Mouse (Mus musculus) monocyte, adult 5-6 weeks (primary cell): ENCODE results near the gene Bcan. TPM values are rescaled to one million over a fixed set of nuclear protein-coding genes. Genes with fewer than 3 reads are reported as not detected.

Experiments
- ATAC-seq: fragments of 153-309, 156-312 bp; replicated peaks from 2 replicates; pipeline ENCODE4 v1.8.0; 2017; ENCODE audit warnings: mild to moderate bottlenecking; ENCODE audit not compliant: low TSS enrichment, insufficient number of reproducible peaks, severe bottlenecking, poor library complexity, low FRiP score
- total RNA-seq: library from RNA; stranded (forward); fragments of 200-1000, 200-491, 200-594 nt; gene quantifications from 3 replicates; pipeline ENCODE4 v1.2.3, GENCODE M21; 2017

Bcan gene
- total RNA-seq, 1 experiment from 2014 or later, result not detected

DNA sequence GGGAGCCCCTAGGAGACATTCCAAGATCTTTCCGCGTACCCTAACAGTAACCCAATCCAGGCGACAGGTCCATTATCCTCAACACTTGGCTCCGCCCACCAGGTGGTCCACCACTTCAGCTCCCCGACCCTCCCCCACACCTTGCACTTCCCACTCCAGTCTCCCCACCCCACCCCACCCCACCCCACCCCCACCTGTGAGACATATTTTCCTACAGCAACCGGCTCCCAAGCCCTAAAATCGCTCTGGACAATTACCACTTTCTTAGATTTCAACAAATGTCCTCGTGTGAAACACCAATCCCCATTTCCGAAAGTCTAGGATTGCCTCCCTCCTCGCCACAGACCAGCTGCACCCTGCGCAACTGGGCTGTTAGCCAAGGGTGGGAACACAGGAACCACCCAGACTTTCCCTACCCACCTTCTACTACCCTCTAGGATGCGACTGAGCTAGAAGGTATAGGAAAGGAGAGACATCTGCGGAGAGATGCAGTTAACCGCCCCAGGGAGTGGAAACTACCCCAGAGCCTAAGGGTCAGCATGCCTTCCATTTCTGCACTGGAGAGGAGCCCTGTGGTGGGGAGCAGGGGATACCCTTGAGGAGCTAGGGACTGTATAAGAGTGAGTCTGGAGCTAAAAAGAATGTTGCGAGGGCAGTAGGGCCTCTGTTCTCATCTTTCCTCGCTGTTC is 50.6 kb downstream of the Bcan start:
- ATAC-seq, result no peak

DNA sequence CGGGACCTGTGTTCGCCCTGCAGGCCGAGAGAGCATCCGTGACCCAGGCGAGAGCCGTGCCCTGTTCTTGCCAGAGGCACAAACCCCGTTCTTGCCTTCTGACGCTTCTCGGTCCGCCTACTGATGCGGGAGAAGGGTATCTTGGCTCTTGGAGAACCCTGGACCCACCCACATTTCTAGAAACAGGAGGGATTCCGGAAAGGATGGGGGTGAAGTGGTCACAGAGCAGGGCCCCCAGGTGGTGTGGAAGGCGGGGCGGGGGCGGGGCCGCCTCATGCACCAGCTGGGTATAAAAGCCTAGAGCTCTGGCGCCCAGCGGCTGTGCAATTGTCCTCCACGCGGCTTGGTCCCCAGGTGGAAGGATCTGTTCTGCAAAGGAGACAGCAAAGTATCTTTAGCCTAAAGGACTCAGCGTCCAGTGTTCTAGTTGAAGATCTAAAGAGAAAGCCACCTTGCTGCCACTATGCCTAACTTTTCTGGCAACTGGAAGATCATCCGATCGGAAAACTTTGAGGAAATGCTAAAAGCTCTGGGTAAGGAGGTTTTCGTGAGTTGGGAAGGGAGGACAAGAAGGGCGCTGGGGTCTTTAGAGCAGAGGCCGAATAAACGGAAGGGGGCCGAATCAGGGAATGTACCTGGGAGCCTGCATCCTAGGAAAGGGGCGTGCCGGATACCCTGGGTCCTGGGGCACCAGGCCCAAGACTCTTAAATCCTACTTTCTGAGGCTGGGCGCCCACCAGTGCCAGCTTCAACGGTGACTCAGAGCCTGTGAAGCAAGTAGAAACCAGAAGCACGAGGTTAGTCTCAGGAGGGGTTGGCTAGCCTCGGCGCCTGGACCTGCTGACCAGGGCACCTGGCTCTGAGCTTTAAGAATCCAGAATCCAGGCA is 51.4 kb downstream of the Bcan start, which contains the start of gene Crabp2:
Gene Crabp2 (plus strand): TSS at position 289 of the 888 bp plus-strand sequence.
- ATAC-seq, result no peak

DNA sequence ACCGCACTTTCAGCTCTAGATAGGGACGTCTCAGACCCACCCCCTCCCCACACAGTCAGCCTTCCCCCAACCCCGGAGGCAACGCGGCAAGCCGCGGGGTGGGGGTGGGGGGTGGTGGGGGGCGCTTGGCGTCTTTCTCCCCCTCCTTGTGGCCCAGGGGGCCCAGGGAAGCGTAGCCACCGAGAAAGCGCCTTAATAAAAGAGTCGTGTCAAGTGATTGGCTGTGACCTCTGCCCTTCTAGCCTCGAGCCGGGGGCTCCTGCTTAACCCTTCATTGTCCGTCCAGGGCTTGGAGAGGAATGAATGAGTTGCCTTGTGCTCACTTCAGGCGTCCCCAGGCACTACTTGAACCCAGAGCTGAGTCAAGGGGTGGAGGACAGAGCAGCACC is 52.2 kb downstream of the Bcan start:
- no peak for ATAC-seq

DNA sequence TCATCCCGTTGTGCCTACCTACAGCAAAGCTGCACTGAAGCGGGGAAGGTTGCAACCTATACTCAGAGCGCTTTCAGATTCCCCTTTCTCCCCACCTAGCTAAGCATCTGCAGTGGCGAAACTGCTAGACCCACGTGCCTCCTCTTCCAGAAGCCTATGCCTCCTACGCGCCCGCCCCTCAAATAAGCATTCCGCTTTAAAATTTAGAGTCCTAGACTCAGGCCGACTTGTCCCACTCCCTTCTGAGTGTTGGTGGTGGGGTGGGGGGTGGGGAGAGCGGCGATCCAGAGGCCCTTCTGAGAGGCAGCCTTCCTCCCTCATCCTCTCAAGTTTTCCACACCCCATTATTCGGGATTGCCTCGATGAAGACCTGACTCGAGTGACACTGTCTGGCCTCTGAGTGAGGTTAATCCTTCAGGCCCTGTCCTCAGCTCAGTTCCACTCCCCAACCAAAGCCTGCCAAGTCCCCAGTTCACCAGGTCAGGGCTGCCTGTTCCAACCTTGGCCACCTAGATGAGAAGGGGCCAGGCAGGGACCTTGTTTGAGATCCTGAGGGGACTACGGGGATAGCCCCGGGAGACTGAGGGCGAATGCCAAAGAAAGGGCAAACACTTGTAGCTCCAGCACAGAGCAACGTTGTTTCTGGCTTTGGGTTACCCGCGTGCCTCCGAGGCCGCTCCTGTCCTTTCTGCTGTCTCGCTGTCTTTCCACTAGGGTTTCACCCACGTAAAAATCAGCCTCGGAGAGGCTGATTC is 52.8 kb downstream of the Bcan start:
- ATAC-seq, result no peak

DNA sequence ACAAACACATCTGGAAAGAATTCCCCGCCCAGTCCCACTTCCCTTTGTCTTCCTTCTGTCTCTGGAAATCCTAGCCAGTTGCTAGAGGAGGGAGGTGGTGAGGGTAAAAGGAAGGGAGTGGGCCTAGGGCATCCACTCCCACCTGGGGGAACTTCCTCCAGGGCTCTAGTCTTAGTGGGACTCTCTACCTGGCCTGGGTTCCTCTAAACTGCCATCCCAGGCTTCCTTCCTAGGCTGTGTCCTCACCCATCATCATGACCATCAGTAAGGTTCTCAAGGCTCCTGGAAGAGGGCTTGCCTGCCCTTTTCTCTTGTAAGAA is 53.5 kb downstream of the Bcan start:
- ATAC-seq, result no peak

DNA sequence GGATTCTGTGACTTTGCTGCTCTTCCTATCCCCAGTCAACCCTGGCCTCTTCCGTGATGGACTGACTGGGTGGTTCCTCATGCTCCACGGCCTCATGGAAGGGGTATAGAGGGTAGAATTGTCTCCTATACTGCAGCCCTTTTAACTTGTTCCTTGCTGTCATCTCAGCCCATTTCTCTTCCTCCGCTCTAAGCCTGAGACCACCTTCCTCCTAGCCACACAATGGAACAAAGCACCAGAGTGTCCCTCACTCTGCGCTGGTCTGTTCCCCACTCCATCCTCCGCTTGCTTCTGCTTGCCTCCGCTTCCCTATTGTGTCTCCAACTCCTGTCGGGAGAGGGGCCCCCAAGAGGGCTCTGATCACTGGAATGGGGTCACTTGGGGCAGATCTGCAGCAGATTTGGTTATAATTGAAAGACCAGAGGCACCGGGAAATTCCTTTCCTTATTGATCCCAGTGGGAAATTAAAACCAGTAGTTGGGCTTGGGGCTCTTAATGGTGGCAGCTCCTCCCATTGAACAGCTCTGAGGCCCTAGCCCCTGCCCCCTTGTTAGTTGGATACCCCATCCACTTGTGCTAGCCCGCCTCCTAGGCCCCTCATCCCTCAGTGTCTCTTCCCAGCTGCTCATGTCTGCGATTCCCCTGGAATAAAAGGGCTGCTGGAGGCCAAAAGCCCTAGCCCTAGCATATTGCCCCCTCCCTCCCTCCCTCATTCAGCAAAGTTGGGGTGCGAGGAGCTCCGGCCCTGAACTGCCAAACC is 54.1 kb downstream of the Bcan start:
- ATAC-seq, result no peak

DNA sequence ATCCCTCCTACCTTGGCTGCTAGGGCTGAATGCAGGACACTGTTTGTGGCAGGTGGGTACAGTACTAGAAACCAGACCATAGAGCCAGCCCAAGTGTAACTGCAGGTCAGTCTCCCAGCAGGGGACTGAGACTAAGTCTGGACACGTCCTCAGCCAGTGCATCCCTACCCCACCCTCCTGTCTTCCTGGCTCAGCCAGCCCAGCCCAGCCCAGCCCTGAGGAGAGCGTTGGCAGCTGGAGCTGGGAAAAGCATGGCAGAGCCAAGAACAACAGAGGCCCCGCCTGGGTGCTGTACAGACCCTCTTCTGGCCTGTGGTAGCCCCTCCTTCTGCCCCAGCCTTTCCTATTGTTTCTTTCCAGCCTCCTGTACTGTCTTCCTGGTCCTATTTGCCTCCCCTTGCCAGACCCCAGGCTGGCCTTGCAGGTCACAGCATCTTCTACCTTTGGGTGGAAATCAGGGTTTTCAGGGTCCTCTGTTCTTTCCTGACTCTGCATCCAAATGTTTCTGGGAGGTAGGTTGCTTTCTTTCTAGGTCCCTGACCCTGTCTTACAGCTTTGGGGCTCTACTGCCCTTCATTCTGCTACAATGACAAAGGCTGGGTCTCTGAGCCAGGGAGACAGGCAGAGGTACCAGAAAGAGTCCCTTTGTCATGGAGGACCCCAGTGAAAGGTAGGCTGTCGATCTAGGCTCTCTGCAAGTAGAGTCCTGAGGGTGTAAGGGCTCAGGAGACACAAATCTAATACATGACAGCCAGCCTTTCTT is 55.0 kb downstream of the Bcan start:
- ATAC-seq, result no peak

DNA sequence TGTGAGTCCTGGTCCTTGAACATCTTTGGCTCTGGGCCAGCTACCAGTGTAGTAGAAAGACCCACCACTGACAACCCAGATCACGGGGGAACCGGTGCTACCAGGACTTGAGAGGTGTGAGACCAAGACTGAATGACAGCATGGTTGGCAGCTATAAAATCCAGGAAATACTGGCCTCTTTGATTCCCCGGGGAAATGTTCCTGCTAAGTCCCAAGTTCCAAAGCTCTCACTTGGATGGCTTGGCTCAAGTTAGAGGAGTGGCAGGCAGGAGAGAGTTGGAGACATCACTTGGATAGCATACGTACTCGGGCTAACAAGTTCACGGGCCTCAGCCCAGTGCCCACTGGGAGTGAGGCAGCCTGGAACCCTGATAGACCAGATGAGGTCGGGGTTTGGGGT is 56.4 kb downstream of the Bcan start:
- ATAC-seq, result no peak

DNA sequence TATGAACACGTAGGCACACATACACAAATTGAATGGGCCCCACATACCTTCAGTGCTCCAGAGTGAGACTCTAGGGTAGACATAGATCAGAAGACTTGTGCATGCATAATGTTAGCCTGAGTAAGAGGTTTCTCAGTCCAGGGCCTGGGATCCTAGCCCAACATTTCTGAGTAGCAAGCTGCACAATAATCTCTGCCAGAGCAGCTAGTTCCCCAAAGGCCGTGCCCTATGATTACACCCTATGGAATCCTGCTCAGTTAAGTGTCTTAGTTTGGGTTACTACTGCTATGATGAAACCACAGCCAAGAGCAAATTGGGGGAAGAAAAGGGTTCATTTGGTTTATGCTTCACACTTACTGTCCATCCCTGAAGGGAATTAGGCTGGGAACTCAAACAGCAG is 57.6 kb downstream of the Bcan start:
- ATAC-seq, result no peak

DNA sequence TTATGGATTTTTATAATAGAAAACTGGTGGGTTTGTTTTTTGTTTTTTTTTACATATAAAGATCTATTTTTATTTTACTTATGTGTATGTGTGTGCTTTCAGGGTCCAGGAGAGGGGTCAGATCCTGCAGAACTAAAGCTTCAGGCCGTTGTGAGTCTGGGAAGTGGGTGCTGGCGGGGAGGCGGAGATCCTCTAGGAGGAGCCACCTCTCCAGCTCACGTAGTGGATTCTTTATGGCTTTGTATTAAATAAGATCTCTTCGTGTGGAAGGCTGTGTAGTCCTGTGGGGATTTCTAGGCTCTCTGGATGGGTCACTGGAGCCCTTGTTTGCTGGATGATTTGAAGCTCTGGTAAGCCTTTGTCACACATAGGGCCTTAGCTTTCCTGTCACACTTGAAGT is 59.4 kb downstream of the Bcan start:
- no peak for ATAC-seq

Other genes starting within 250 kb of the Bcan start
- gene Ntrk1, start 205.1 kb downstream of the Bcan start, total RNA-seq, result 0.32 TPM in 1 of 3 replicates, not detected in the others
- gene Insrr, start 203.3 kb downstream of the Bcan start, total RNA-seq, result 0.21 to 0.49 TPM in 2 of 3 replicates, not detected in the other
- 6.5 to 33.3 TPM (median 10.7 TPM) in 3 replicates for gene Pear1, start 175.9 kb downstream of the Bcan start, total RNA-seq
- gene Sh2d2a, start 153.5 kb downstream of the Bcan start, total RNA-seq, result 64.0 to 201 TPM (median 71.7 TPM) in 3 replicates
- 18.4 to 35.5 TPM (median 22.3 TPM) in 3 replicates for gene Prcc, start 114.6 kb downstream of the Bcan start, total RNA-seq
- 64.5 to 128 TPM (median 77.2 TPM) in 3 replicates for gene Hdgf, start 93.9 kb downstream of the Bcan start, total RNA-seq
- gene Mrpl24, start 80.7 kb downstream of the Bcan start, total RNA-seq, result 149 to 161 TPM (median 154 TPM) in 3 replicates
- gene Isg20l2, start 69.9 kb downstream of the Bcan start, total RNA-seq, result 33.3 to 49.0 TPM (median 35.4 TPM) in 3 replicates
- gene Rrnad1, start 69.5 kb downstream of the Bcan start, total RNA-seq, result 12.9 to 20.5 TPM (median 16.9 TPM) in 3 replicates
- not detected in 3 replicates for gene Crabp2, start 51.6 kb downstream of the Bcan start, total RNA-seq
- gene Nes, start 29.2 kb downstream of the Bcan start, total RNA-seq, result 0.58 to 2.0 TPM (median 1.6 TPM) in 3 replicates
- not detected in 3 replicates for gene Hapln2, start 27.4 kb upstream of the Bcan start, total RNA-seq
- gene Gpatch4, start 42.9 kb upstream of the Bcan start, total RNA-seq, result 3.8 to 10.5 TPM (median 4.8 TPM) in 3 replicates
- 15.7 to 28.8 TPM (median 19.1 TPM) in 3 replicates for gene Naxe, start 58.3 kb upstream of the Bcan start, total RNA-seq
- gene Ttc24, start 78.1 kb upstream of the Bcan start, total RNA-seq, result not detected in 3 replicates
- gene Iqgap3, start 81.7 kb upstream of the Bcan start, total RNA-seq, result not detected in 3 replicates
- 94.8 to 111 TPM (median 99.0 TPM) in 3 replicates for gene Mef2d, start 142.1 kb upstream of the Bcan start, total RNA-seq